Mouse (Mus musculus) stomach, postnatal 0 days (tissue): ENCODE results near the gene Foxr1.

ENCODE experiments used
- CTCF ChIP-seq: IDR thresholded peaks from 2 replicates; pipeline ENCODE4 v1.5.1; 2016; ENCODE audit warnings: antibody characterized with exemption, low read depth, mild to moderate bottlenecking, moderate library complexity
- EP300 ChIP-seq: optimal IDR thresholded peaks from 2 replicates; pipeline ENCODE3; 2016; ENCODE audit warnings: antibody characterized with exemption

- TF ChIP-seq CTCF (0 out of 2 replicates have a peak, but pooled peaks have one; percentile 3), EP300 (no peak)
Observed at GRCm38 (mm10) chr9:44483510-44484044, 42.6 kb upstream of the Foxr1 start.
